Mouse (Mus musculus): ENCODE measurements around the gene Vmn2r20. TPM values are rescaled to one million over a fixed set of nuclear protein-coding genes. Genes with fewer than 3 reads are reported as not detected.
"Not testable (repeated sequence)": the region's sequence is repeated elsewhere in the genome, so short reads cannot be mapped to it uniquely, and the experiment has no call there.

Vmn2r20 gene
- not detected in 2 replicates for polyA plus RNA-seq (2012; rRNA removed)

- no CpG with 5 or more reads among the region's 4 CpGs for WGBS
- DNase-seq; H3K27me3 ChIP-seq (replicated peaks; ENCODE audit: control insufficient read depth, insufficient read depth, low read length): not testable (repeated sequence)
Measured at GRCm38 (mm10) chr6:123418016-123418415, at the start of gene Vmn2r20. Gene Vmn2r20 (minus strand): TSS chr6:123418116.

GRCm38 (mm10) chr6:123424413-123424812 lies 6.5 kb upstream of the Vmn2r20 start:
- no CpG with 5 or more reads among the region's 1 CpGs for WGBS
- not testable (repeated sequence) for H3K4me1 ChIP-seq (ENCODE audit: control insufficient read depth, insufficient read depth, low read length); H3K27me3 ChIP-seq (replicated peaks; ENCODE audit: control insufficient read depth, insufficient read depth, low read length); H3K27ac ChIP-seq (ENCODE audit: insufficient read depth, low read depth, low read length); H3K4me3 ChIP-seq (ENCODE audit: insufficient read depth, low read depth, low read length); DNase-seq; H3K36me3 ChIP-seq (ENCODE audit: control insufficient read depth, insufficient read depth, low read length)

More at GRCm38 (mm10) chr6:123418016-123418415, at the start of gene Vmn2r20:
- H3K36me3 ChIP-seq (ENCODE audit: control insufficient read depth, insufficient read depth, low read length); H3K27ac ChIP-seq (ENCODE audit: insufficient read depth, low read depth, low read length); H3K4me1 ChIP-seq (ENCODE audit: control insufficient read depth, insufficient read depth, low read length); H3K4me3 ChIP-seq (ENCODE audit: insufficient read depth, low read depth, low read length): not testable (repeated sequence)

GRCm38 (mm10) chr6:123406918-123407665 lies 10.8 kb downstream of the Vmn2r20 start:
- not testable (repeated sequence) for H3K36me3 ChIP-seq (ENCODE audit: control insufficient read depth, insufficient read depth, low read length); DNase-seq; H3K27ac ChIP-seq (ENCODE audit: insufficient read depth, low read depth, low read length); H3K4me1 ChIP-seq (ENCODE audit: control insufficient read depth, insufficient read depth, low read length); H3K4me3 ChIP-seq (ENCODE audit: insufficient read depth, low read depth, low read length); H3K27me3 ChIP-seq (replicated peaks; ENCODE audit: control insufficient read depth, insufficient read depth, low read length)
- WGBS = no CpG with 5 or more reads among the region's 8 CpGs

- DNase-seq = peak; percentile 23
- H3K27ac ChIP-seq (ENCODE audit: insufficient read depth, low read depth, low read length) = not testable (repeated sequence)
Measured at GRCm38 (mm10) chr6:123388824-123389223, 29.1 kb downstream of the Vmn2r20 start.

GRCm38 (mm10) chr6:123346141-123346540 lies 71.8 kb downstream of the Vmn2r20 start:
- TF ChIP-seq POLR2A (IDR thresholded peaks at IDR 0.05; ENCODE audit: low read depth, low read length) (no peak), CTCF (conservative IDR thresholded peaks at IDR 0.05; ENCODE audit: insufficient read depth, insufficient read length, low read depth, low read length) (no peak)
- WGBS = 95% methylated on average over 1 of the region's 1 CpGs
- Histone ChIP-seq H3K27ac (ENCODE audit: insufficient read depth, low read depth, low read length) (no peak overlapping the region), H3K27me3 (replicated peaks; ENCODE audit: control insufficient read depth, insufficient read depth, low read length) (no peaks in the 10 kb centered on the region), H3K36me3 (ENCODE audit: control insufficient read depth, insufficient read depth, low read length) (no peaks in the 10 kb centered on the region), H3K4me1 (ENCODE audit: control insufficient read depth, insufficient read depth, low read length) (no peaks in the 10 kb centered on the region), H3K4me3 (ENCODE audit: insufficient read depth, low read depth, low read length) (no peak overlapping the region)
- DNase-seq = no peak

More at GRCm38 (mm10) chr6:123388824-123389223, 29.1 kb downstream of the Vmn2r20 start:
- not testable (repeated sequence) for H3K4me3 ChIP-seq (ENCODE audit: insufficient read depth, low read depth, low read length); H3K36me3 ChIP-seq (ENCODE audit: control insufficient read depth, insufficient read depth, low read length); H3K4me1 ChIP-seq (ENCODE audit: control insufficient read depth, insufficient read depth, low read length); H3K27me3 ChIP-seq (replicated peaks; ENCODE audit: control insufficient read depth, insufficient read depth, low read length)

- Histone ChIP-seq H3K36me3 (ENCODE audit: control insufficient read depth, insufficient read depth, low read length) (no peaks in the 10 kb centered on the region), H3K4me1 (ENCODE audit: control insufficient read depth, insufficient read depth, low read length) (no peaks in the 10 kb centered on the region), H3K27ac (ENCODE audit: insufficient read depth, low read depth, low read length) (no peak overlapping the region), H3K27me3 (replicated peaks; ENCODE audit: control insufficient read depth, insufficient read depth, low read length) (no peaks in the 10 kb centered on the region), H3K4me3 (ENCODE audit: insufficient read depth, low read depth, low read length) (no peak overlapping the region)
- peak; percentile 5 for DNase-seq
- peak; percentile 78 for TF ChIP-seq CTCF (conservative IDR thresholded peaks at IDR 0.05; ENCODE audit: insufficient read depth, insufficient read length, low read depth, low read length)
- TF ChIP-seq POLR2A (IDR thresholded peaks at IDR 0.05; ENCODE audit: low read depth, low read length) = no peak
Measured at GRCm38 (mm10) chr6:123340093-123340492, 77.8 kb downstream of the Vmn2r20 start.

GRCm38 (mm10) chr6:123332503-123332902 lies 85.4 kb downstream of the Vmn2r20 start:
- H3K27me3 ChIP-seq (replicated peaks; ENCODE audit: control insufficient read depth, insufficient read depth, low read length) = no peaks in the 10 kb centered on the region
- H3K4me3 ChIP-seq (ENCODE audit: insufficient read depth, low read depth, low read length) = no peak overlapping the region
- DNase-seq = no peak
- no peak overlapping the region for H3K27ac ChIP-seq (ENCODE audit: insufficient read depth, low read depth, low read length)
- TF ChIP-seq CTCF (conservative IDR thresholded peaks at IDR 0.05; ENCODE audit: insufficient read depth, insufficient read length, low read depth, low read length) = no peak
- no peak for TF ChIP-seq POLR2A (IDR thresholded peaks at IDR 0.05; ENCODE audit: low read depth, low read length)
- H3K4me1 ChIP-seq (ENCODE audit: control insufficient read depth, insufficient read depth, low read length) = no peaks in the 10 kb centered on the region
- no peaks in the 10 kb centered on the region for H3K36me3 ChIP-seq (ENCODE audit: control insufficient read depth, insufficient read depth, low read length)
- 42% methylated on average over 2 of the region's 2 CpGs for WGBS

Other genes starting within 250 kb of the Vmn2r20 start
- gene Clec4b2, start 245.2 kb downstream of the Vmn2r20 start, polyA plus RNA-seq (2012; rRNA removed) = not detected in 2 replicates
- gene Clec4n, start 188.3 kb downstream of the Vmn2r20 start, polyA plus RNA-seq (2012; rRNA removed) = 0.42 and 1.5 TPM in 2 replicates
- gene Clec4d, start 156.0 kb downstream of the Vmn2r20 start, polyA plus RNA-seq (2012; rRNA removed) = 0.05 TPM in 1 of 2 replicates, not detected in the other
- 0.03 TPM in 1 of 2 replicates, not detected in the other for gene Clec4e, start 128.2 kb downstream of the Vmn2r20 start, polyA plus RNA-seq (2012; rRNA removed)
- gene Vmn2r19, start 109.8 kb downstream of the Vmn2r20 start, polyA plus RNA-seq (2012; rRNA removed) = not detected in 2 replicates
- gene Vmn2r21, start 115.3 kb upstream of the Vmn2r20 start, polyA plus RNA-seq (2012; rRNA removed) = not detected in 2 replicates
- gene Vmn2r22, start 232.6 kb upstream of the Vmn2r20 start, polyA plus RNA-seq (2012; rRNA removed) = not detected in 2 replicates

Data from kidney, adult 2 months (tissue).